Mouse (Mus musculus): ENCODE results near the gene Ece1. TPM values are rescaled to one million over a fixed set of nuclear protein-coding genes. Genes with fewer than 3 reads are reported as not detected.

Gene Ece1
- polyA plus RNA-seq, 1 experiment, result 65.4 TPM

DNA sequence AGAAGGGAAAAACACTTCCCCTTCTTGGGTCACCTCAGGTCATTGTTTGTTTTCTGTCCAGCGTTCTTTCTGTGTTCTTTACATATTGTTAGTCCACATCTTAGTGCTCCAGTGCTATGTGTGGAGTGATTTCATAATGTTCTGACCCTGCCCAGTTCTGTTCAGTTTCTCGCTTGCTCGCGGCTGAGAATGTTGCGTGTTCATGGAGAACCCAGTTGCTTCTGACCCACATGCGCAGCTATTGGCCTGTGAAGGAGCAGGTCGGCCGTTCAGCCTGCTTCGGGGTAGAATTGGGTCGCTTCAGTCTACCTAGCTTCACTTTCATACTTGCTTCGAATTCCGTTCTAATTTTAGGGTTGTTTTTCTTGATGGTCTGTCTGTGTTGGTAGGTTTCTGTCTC, 133.4 kb downstream of the Ece1 start:
- Histone ChIP-seq H3K27ac (ENCODE audit: insufficient read depth, low read length) (no peak overlapping the region), H3K4me3 (ENCODE audit: insufficient read depth, low read length) (peak overlapping the region; percentile 100), H3K4me1 (ENCODE audit: control insufficient read depth, insufficient read depth, low read length) (peaks cover 7% of the 10 kb centered on the region)
- TF ChIP-seq POLR2A (IDR thresholded peaks at IDR 0.05; ENCODE audit: low read depth, low read length), result no peak
- no peak for TF ChIP-seq CTCF (IDR thresholded peaks at IDR 0.05; ENCODE audit: borderline replicate concordance, insufficient read depth, low read length)

- TF ChIP-seq CTCF (IDR thresholded peaks at IDR 0.05; ENCODE audit: borderline replicate concordance, insufficient read depth, low read length), result no peak
- no peak for TF ChIP-seq POLR2A (IDR thresholded peaks at IDR 0.05; ENCODE audit: low read depth, low read length)
- Histone ChIP-seq H3K27ac (ENCODE audit: insufficient read depth, low read length) (no peak overlapping the region), H3K4me1 (ENCODE audit: control insufficient read depth, insufficient read depth, low read length) (peaks cover 10% of the 10 kb centered on the region), H3K4me3 (ENCODE audit: insufficient read depth, low read length) (no peak overlapping the region)
Observed at GRCm38 (mm10) chr4:137998232-137998631, 136.2 kb downstream of the Ece1 start.

DNA sequence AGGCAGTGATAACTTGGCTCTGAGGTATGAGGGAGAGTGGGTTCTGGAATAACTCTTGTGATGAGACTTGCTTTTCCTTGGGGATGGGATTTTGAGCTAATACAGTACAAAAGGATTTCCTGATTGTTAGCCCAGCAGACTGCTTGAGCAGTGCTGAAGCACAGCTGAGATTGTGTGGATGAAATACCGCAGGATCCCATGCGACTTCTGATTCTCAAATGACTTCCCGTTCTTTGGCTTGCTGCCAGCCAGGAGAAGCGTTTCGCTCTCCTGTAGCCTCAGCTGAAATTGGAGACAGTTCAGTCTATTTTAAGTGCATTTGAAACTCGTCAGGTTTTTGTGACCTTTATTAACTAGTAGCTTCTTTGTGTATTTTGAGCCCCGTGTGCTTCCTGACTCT, 138.6 kb downstream of the Ece1 start:
- no peak overlapping the region for H3K4me3 ChIP-seq (ENCODE audit: insufficient read depth, low read length)
- H3K27ac ChIP-seq (ENCODE audit: insufficient read depth, low read length), result no peak overlapping the region
- TF ChIP-seq POLR2A (IDR thresholded peaks at IDR 0.05; ENCODE audit: low read depth, low read length) (no peak), CTCF (IDR thresholded peaks at IDR 0.05; ENCODE audit: borderline replicate concordance, insufficient read depth, low read length) (no peak)
- H3K4me1 ChIP-seq (ENCODE audit: control insufficient read depth, insufficient read depth, low read length), result peaks cover 8% of the 10 kb centered on the region

GRCm38 (mm10) chr4:138003909-138004610, 142.0 kb downstream of the Ece1 start:
- TF ChIP-seq POLR2A (IDR thresholded peaks at IDR 0.05; ENCODE audit: low read depth, low read length) (no peak), CTCF (IDR thresholded peaks at IDR 0.05; ENCODE audit: borderline replicate concordance, insufficient read depth, low read length) (no peak)
- Histone ChIP-seq H3K27ac (ENCODE audit: insufficient read depth, low read length) (no peak overlapping the region), H3K4me1 (ENCODE audit: control insufficient read depth, insufficient read depth, low read length) (peaks cover 4% of the 10 kb centered on the region), H3K4me3 (ENCODE audit: insufficient read depth, low read length) (no peak overlapping the region)

GRCm38 (mm10) chr4:138005781-138006180, 143.7 kb downstream of the Ece1 start:
- Histone ChIP-seq H3K4me1 (ENCODE audit: control insufficient read depth, insufficient read depth, low read length) (no peaks in the 10 kb centered on the region), H3K4me3 (ENCODE audit: insufficient read depth, low read length) (no peak overlapping the region), H3K27ac (ENCODE audit: insufficient read depth, low read length) (no peak overlapping the region)
- TF ChIP-seq POLR2A (IDR thresholded peaks at IDR 0.05; ENCODE audit: low read depth, low read length), result no peak
- TF ChIP-seq CTCF (IDR thresholded peaks at IDR 0.05; ENCODE audit: borderline replicate concordance, insufficient read depth, low read length), result no peak

GRCm38 (mm10) chr4:138006951-138007613, 145.0 kb downstream of the Ece1 start:
- Histone ChIP-seq H3K27ac (ENCODE audit: insufficient read depth, low read length) (no peak overlapping the region), H3K4me3 (ENCODE audit: insufficient read depth, low read length) (no peak overlapping the region), H3K4me1 (ENCODE audit: control insufficient read depth, insufficient read depth, low read length) (no peaks in the 10 kb centered on the region)
- TF ChIP-seq POLR2A (IDR thresholded peaks at IDR 0.05; ENCODE audit: low read depth, low read length) (no peak), CTCF (IDR thresholded peaks at IDR 0.05; ENCODE audit: borderline replicate concordance, insufficient read depth, low read length) (no peak)

DNA sequence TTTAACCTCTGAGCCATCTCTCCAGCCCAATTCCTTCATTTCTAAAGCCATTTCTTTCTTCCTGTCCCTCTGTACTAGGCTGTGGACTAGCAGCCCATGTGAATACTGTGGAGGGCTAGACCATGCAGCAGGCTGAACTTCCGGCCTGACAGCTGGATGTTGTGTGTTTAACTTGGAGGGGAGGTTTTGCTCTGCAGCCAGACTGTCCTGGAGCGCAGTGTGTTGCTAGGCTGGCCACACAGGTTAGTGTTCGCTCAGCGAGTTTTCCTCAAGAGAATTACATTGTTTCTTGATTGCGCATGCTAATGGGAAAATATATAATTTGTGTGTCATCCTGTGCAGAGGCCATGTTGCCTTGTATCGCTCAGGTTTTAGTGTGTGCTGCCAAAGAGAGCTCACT, 146.6 kb downstream of the Ece1 start:
- no peak overlapping the region for H3K27ac ChIP-seq (ENCODE audit: insufficient read depth, low read length)
- H3K4me3 ChIP-seq (ENCODE audit: insufficient read depth, low read length), result no peak overlapping the region
- TF ChIP-seq CTCF (IDR thresholded peaks at IDR 0.05; ENCODE audit: borderline replicate concordance, insufficient read depth, low read length) (no peak), POLR2A (IDR thresholded peaks at IDR 0.05; ENCODE audit: low read depth, low read length) (no peak)
- H3K4me1 ChIP-seq (ENCODE audit: control insufficient read depth, insufficient read depth, low read length), result no peaks in the 10 kb centered on the region

- no peak overlapping the region for H3K27ac ChIP-seq (ENCODE audit: insufficient read depth, low read length)
- TF ChIP-seq POLR2A (IDR thresholded peaks at IDR 0.05; ENCODE audit: low read depth, low read length), result no peak
- TF ChIP-seq CTCF (IDR thresholded peaks at IDR 0.05; ENCODE audit: borderline replicate concordance, insufficient read depth, low read length), result no peak
Observed at GRCm38 (mm10) chr4:138009786-138010502, 147.9 kb downstream of the Ece1 start.

GRCm38 (mm10) chr4:138013723-138014479, 151.9 kb downstream of the Ece1 start:
- Histone ChIP-seq H3K4me1 (ENCODE audit: control insufficient read depth, insufficient read depth, low read length) (0 out of 2 replicates have a peak, but pooled peaks cover 2% of the 10 kb centered on the region), H3K4me3 (ENCODE audit: insufficient read depth, low read length) (no peak overlapping the region), H3K27ac (ENCODE audit: insufficient read depth, low read length) (no peak overlapping the region)
- TF ChIP-seq CTCF (IDR thresholded peaks at IDR 0.05; ENCODE audit: borderline replicate concordance, insufficient read depth, low read length), result no peak
- TF ChIP-seq POLR2A (IDR thresholded peaks at IDR 0.05; ENCODE audit: low read depth, low read length), result no peak

More at GRCm38 (mm10) chr4:138009786-138010502, 147.9 kb downstream of the Ece1 start:
- H3K4me3 ChIP-seq (ENCODE audit: insufficient read depth, low read length), result no peak overlapping the region
- no peaks in the 10 kb centered on the region for H3K4me1 ChIP-seq (ENCODE audit: control insufficient read depth, insufficient read depth, low read length)

Other genes with a start within 250 kb of the Ece1 start
- gene Rap1gap, start 197.5 kb upstream of the Ece1 start, polyA plus RNA-seq (2011; ENCODE audit: insufficient read length, low read depth, missing spikeins), result 6.8 and 6.9 TPM in 2 replicates
- gene Alpl, start 65.9 kb upstream of the Ece1 start, polyA plus RNA-seq (2011; ENCODE audit: insufficient read length, low read depth, missing spikeins), result 0.68 TPM in 1 of 2 replicates, not detected in the other
- gene Eif4g3, start 130.8 kb downstream of the Ece1 start, polyA plus RNA-seq (2011; ENCODE audit: insufficient read length, low read depth, missing spikeins), result 83.4 and 92.1 TPM in 2 replicates

Data from embryonic fibroblast, embryonic 13.5 days (primary cell).